Mouse (Mus musculus) megakaryocyte, embryonic 14.5 days (primary cell): ENCODE results near the gene Gm30302. TPM values are rescaled to one million over a fixed set of nuclear protein-coding genes. Genes with fewer than 3 reads are reported as not detected.
"Not testable (repeated sequence)": the region's sequence is repeated elsewhere in the genome, so short reads cannot be mapped to it uniquely, and the experiment has no call there.

ENCODE experiments used
- H3K27me3 ChIP-seq: replicated peaks from 2 replicates; pipeline ENCODE3; 2012; ENCODE audit warnings: inconsistent platforms
- H3K36me3 ChIP-seq: replicated peaks from 2 replicates; pipeline ENCODE3; 2012; ENCODE audit warnings: low read length, inconsistent platforms, mixed read lengths
- H3K4me1 ChIP-seq: 2 replicates; pipeline ENCODE4 v1.6.1; 2012; ENCODE audit warnings: inconsistent platforms
- H3K4me3 ChIP-seq: replicated peaks from 2 replicates; pipeline ENCODE3; 2012; ENCODE audit warnings: moderate library complexity, mild to moderate bottlenecking, inconsistent platforms
- H3K9me3 ChIP-seq: 2 replicates; pipeline ENCODE4 v1.6.1; 2012; ENCODE audit warnings: inconsistent platforms
- FLI1 ChIP-seq: IDR thresholded peaks from 2 replicates; pipeline ENCODE4 v1.6.1; 2012; ENCODE audit warnings: low read length, inconsistent platforms, mixed read lengths
- GATA1 ChIP-seq: IDR thresholded peaks from 3 replicates; pipeline ENCODE4 v1.6.1; 2012; ENCODE audit warnings: mixed read lengths, low read length, inconsistent platforms, borderline replicate concordance
- polyA plus RNA-seq: library from polyadenylated mRNA; stranded (reverse); fragments of >175 nt; gene quantifications from 2 replicates; pipeline ENCODE4 v1.2.3, GENCODE M21; 2012; ENCODE audit warnings: low replicate concordance; ENCODE audit not compliant: insufficient read depth

Gm30302 gene
- polyA plus RNA-seq, 1 experiment, result not detected

- Histone ChIP-seq H3K36me3 (no peaks in the 10 kb centered on the region), H3K4me1 (no peaks in the 10 kb centered on the region), H3K27me3 (no peaks in the 10 kb centered on the region), H3K9me3 (peaks cover 8% of the 10 kb centered on the region), H3K4me3 (no peak overlapping the region)
- TF ChIP-seq FLI1, result no peak
- TF ChIP-seq GATA1, result no peak
These were observed 8.3 kb upstream of the Gm30302 start for GRCm38 (mm10) chr13:49807146-49807545.

GRCm38 (mm10) chr13:49788563-49789393, 10.0 kb downstream of the Gm30302 start:
- no peaks in the 10 kb centered on the region for H3K36me3 ChIP-seq
- TF ChIP-seq FLI1, result no peak
- no peak for TF ChIP-seq GATA1
- H3K27me3 ChIP-seq, result no peaks in the 10 kb centered on the region
- peaks cover 27% of the 10 kb centered on the region for H3K4me1 ChIP-seq
- no peak overlapping the region for H3K4me3 ChIP-seq
- H3K9me3 ChIP-seq, result no peaks in the 10 kb centered on the region

GRCm38 (mm10) chr13:49783899-49784298, 14.9 kb downstream of the Gm30302 start:
- H3K27me3 ChIP-seq, result peaks cover 5% of the 10 kb centered on the region
- TF ChIP-seq GATA1 (no peak), FLI1 (no peak)
- no peak overlapping the region for H3K4me3 ChIP-seq
- no peaks in the 10 kb centered on the region for H3K36me3 ChIP-seq
- H3K9me3 ChIP-seq, result no peaks in the 10 kb centered on the region; the same call in 1 of the 2 replicates
- peaks cover 12% of the 10 kb centered on the region for H3K4me1 ChIP-seq

- H3K27me3 ChIP-seq, result peaks cover 18% of the 10 kb centered on the region
- H3K36me3 ChIP-seq, H3K9me3 ChIP-seq, H3K4me3 ChIP-seq: not testable (repeated sequence)
- peaks cover 25% of the 10 kb centered on the region for H3K4me1 ChIP-seq
These were observed 27.3 kb downstream of the Gm30302 start for GRCm38 (mm10) chr13:49771536-49771935.

- Histone ChIP-seq H3K27me3 (peaks cover 30% of the 10 kb centered on the region), H3K9me3 (peaks cover 9% of the 10 kb centered on the region), H3K4me3 (no peak overlapping the region), H3K4me1 (peaks cover 28% of the 10 kb centered on the region), H3K36me3 (no peaks in the 10 kb centered on the region)
- no peak for TF ChIP-seq FLI1
- TF ChIP-seq GATA1, result no peak
These were observed 29.7 kb downstream of the Gm30302 start for GRCm38 (mm10) chr13:49769111-49769510.

- H3K36me3 ChIP-seq, result no peaks in the 10 kb centered on the region
- H3K9me3 ChIP-seq, result peaks cover 10% of the 10 kb centered on the region
These were observed 30.8 kb downstream of the Gm30302 start for GRCm38 (mm10) chr13:49768048-49768447.

GRCm38 (mm10) chr13:49766269-49766668, 32.5 kb downstream of the Gm30302 start:
- no peak overlapping the region for H3K4me3 ChIP-seq
- H3K9me3 ChIP-seq, result peaks cover 24% of the 10 kb centered on the region
- TF ChIP-seq FLI1, result no peak
- TF ChIP-seq GATA1, result no peak
- peaks cover 27% of the 10 kb centered on the region for H3K4me1 ChIP-seq
- peaks cover 28% of the 10 kb centered on the region for H3K27me3 ChIP-seq
- no peaks in the 10 kb centered on the region for H3K36me3 ChIP-seq

More at GRCm38 (mm10) chr13:49768048-49768447, 30.8 kb downstream of the Gm30302 start:
- TF ChIP-seq FLI1, result no peak
- no peak for TF ChIP-seq GATA1
- no peak overlapping the region for H3K4me3 ChIP-seq
- H3K4me1 ChIP-seq, result peaks cover 28% of the 10 kb centered on the region
- H3K27me3 ChIP-seq, result peaks cover 26% of the 10 kb centered on the region

- H3K27me3 ChIP-seq, result peaks cover 26% of the 10 kb centered on the region
- TF ChIP-seq FLI1 (no peak), GATA1 (no peak)
- H3K4me3 ChIP-seq, result no peak overlapping the region
- peaks cover 27% of the 10 kb centered on the region for H3K9me3 ChIP-seq
- no peaks in the 10 kb centered on the region for H3K36me3 ChIP-seq
- H3K4me1 ChIP-seq, result peaks cover 31% of the 10 kb centered on the region
These were observed 33.5 kb downstream of the Gm30302 start for GRCm38 (mm10) chr13:49765306-49765705.

- Histone ChIP-seq H3K36me3 (no peaks in the 10 kb centered on the region), H3K4me1 (peaks cover 20% of the 10 kb centered on the region), H3K27me3 (peaks cover 16% of the 10 kb centered on the region), H3K9me3 (peaks cover 27% of the 10 kb centered on the region), H3K4me3 (no peak overlapping the region)
- no peak for TF ChIP-seq FLI1
- TF ChIP-seq GATA1, result no peak
These were observed 36.6 kb downstream of the Gm30302 start for GRCm38 (mm10) chr13:49762208-49762607.

GRCm38 (mm10) chr13:49760675-49761074, 38.1 kb downstream of the Gm30302 start:
- TF ChIP-seq GATA1 (no peak), FLI1 (no peak)

More at GRCm38 (mm10) chr13:49760675-49761074, 38.1 kb downstream of the Gm30302 start:
- Histone ChIP-seq H3K4me3 (no peak overlapping the region), H3K36me3 (no peaks in the 10 kb centered on the region), H3K27me3 (peaks cover 15% of the 10 kb centered on the region), H3K4me1 (peaks cover 16% of the 10 kb centered on the region; the same call in 1 of the 2 replicates), H3K9me3 (peaks cover 27% of the 10 kb centered on the region)
